Mouse (Mus musculus): ENCODE data around the gene 1700067K01Rik. TPM values are rescaled to one million over a fixed set of nuclear protein-coding genes. Genes with fewer than 3 reads are reported as not detected.
"Not testable (repeated sequence)": the region's sequence is repeated elsewhere in the genome, so short reads cannot be mapped to it uniquely, and the experiment has no call there.

The 1700067K01Rik gene
- polyA plus RNA-seq, 1 experiment from 2014 or later: 1.4 TPM

- peak overlapping the region; percentile 96 for H3K4me2 ChIP-seq (replicated peaks)
- H3K36me3 ChIP-seq: 0 out of 2 replicates have a peak, but pooled peaks cover 3% of the 10 kb centered on the region
- peaks cover 34% of the 10 kb centered on the region for H3K4me1 ChIP-seq
- H3K27ac ChIP-seq (replicated peaks): peak overlapping the region; percentile 81
- H3K9me3 ChIP-seq: no peaks in the 10 kb centered on the region
- ATAC-seq (replicated peaks): peak; percentile 46; the same call in 1 of the 2 replicates
- 2% methylated on average over 37 of the region's 37 CpGs for WGBS
- peak overlapping the region; percentile 90 for H3K4me3 ChIP-seq
- no peaks in the 10 kb centered on the region for H3K27me3 ChIP-seq
- peak overlapping the region; percentile 89 for H3K9ac ChIP-seq (replicated peaks)
Observed at GRCm38 (mm10) chr8:83973161-83974031, 27.9 kb upstream of the 1700067K01Rik start.

GRCm38 (mm10) chr8:83974521-83974920 lies 26.8 kb upstream of the 1700067K01Rik start:
- H3K4me2 ChIP-seq (replicated peaks): peak overlapping the region; percentile 96; the same call in 1 of the 2 replicates
- no peak overlapping the region for H3K27ac ChIP-seq (replicated peaks)
- no peaks in the 10 kb centered on the region for H3K27me3 ChIP-seq
- H3K9me3 ChIP-seq: no peaks in the 10 kb centered on the region
- ATAC-seq (replicated peaks): no peak
- no peaks in the 10 kb centered on the region for H3K36me3 ChIP-seq
- peak overlapping the region; percentile 90; the same call in 1 of the 2 replicates for H3K4me3 ChIP-seq
- no peak overlapping the region for H3K9ac ChIP-seq (replicated peaks)
- H3K4me1 ChIP-seq: peaks cover 34% of the 10 kb centered on the region
- 74% methylated on average over 4 of the region's 4 CpGs for WGBS

- WGBS: 89% methylated on average over 4 of the region's 4 CpGs
- no peaks in the 10 kb centered on the region for H3K9me3 ChIP-seq
- H3K27ac ChIP-seq (replicated peaks): no peak overlapping the region
- peaks cover 34% of the 10 kb centered on the region for H3K4me1 ChIP-seq
- H3K36me3 ChIP-seq: peaks cover 8% of the 10 kb centered on the region
- no peak overlapping the region for H3K4me3 ChIP-seq
- ATAC-seq (replicated peaks): no peak
- H3K9ac ChIP-seq (replicated peaks): no peak overlapping the region
- H3K27me3 ChIP-seq: no peaks in the 10 kb centered on the region
- no peak overlapping the region for H3K4me2 ChIP-seq (replicated peaks)
Observed at GRCm38 (mm10) chr8:83976101-83976630, 25.1 kb upstream of the 1700067K01Rik start.

- Histone ChIP-seq H3K4me1 (peaks cover 31% of the 10 kb centered on the region), H3K4me3 (no peak overlapping the region), H3K27me3 (no peaks in the 10 kb centered on the region), H3K9me3 (no peaks in the 10 kb centered on the region), H3K9ac (replicated peaks) (no peak overlapping the region), H3K36me3 (peaks cover 15% of the 10 kb centered on the region), H3K4me2 (replicated peaks) (no peak overlapping the region), H3K27ac (replicated peaks) (no peak overlapping the region)
- 81% methylated on average over 5 of the region's 5 CpGs for WGBS
- no peak for ATAC-seq (replicated peaks)
Observed at GRCm38 (mm10) chr8:83976779-83977350, 24.4 kb upstream of the 1700067K01Rik start.

GRCm38 (mm10) chr8:83977646-83978045 lies 23.7 kb upstream of the 1700067K01Rik start:
- H3K9me3 ChIP-seq: no peaks in the 10 kb centered on the region
- H3K4me1 ChIP-seq: peaks cover 28% of the 10 kb centered on the region
- no peak overlapping the region for H3K9ac ChIP-seq (replicated peaks)
- H3K4me2 ChIP-seq (replicated peaks): no peak overlapping the region
- H3K36me3 ChIP-seq: peaks cover 21% of the 10 kb centered on the region
- no peaks in the 10 kb centered on the region for H3K27me3 ChIP-seq
- WGBS: 56% methylated on average over 6 of the region's 6 CpGs
- 0 out of 2 replicates have a peak overlapping the region, but pooled peaks have one; percentile 12 for H3K27ac ChIP-seq (replicated peaks)
- no peak overlapping the region for H3K4me3 ChIP-seq
- no peak for ATAC-seq (replicated peaks)

GRCm38 (mm10) chr8:83978200-83978599 lies 23.1 kb upstream of the 1700067K01Rik start:
- ATAC-seq (replicated peaks): no peak
- Histone ChIP-seq H3K9me3 (no peaks in the 10 kb centered on the region), H3K27ac (replicated peaks) (0 out of 2 replicates have a peak overlapping the region, but pooled peaks have one; percentile 12), H3K4me3 (no peak overlapping the region), H3K4me1 (peaks cover 27% of the 10 kb centered on the region), H3K27me3 (no peaks in the 10 kb centered on the region), H3K4me2 (replicated peaks) (no peak overlapping the region), H3K36me3 (peaks cover 27% of the 10 kb centered on the region), H3K9ac (replicated peaks) (no peak overlapping the region)
- 72% methylated on average over 9 of the region's 9 CpGs for WGBS

GRCm38 (mm10) chr8:83980250-83980649 lies 21.1 kb upstream of the 1700067K01Rik start:
- Histone ChIP-seq H3K4me1 (peaks cover 14% of the 10 kb centered on the region), H3K27me3 (no peaks in the 10 kb centered on the region), H3K4me3 (no peak overlapping the region), H3K36me3 (peaks cover 41% of the 10 kb centered on the region), H3K4me2 (replicated peaks) (no peak overlapping the region), H3K9me3 (no peaks in the 10 kb centered on the region), H3K27ac (replicated peaks) (no peak overlapping the region), H3K9ac (replicated peaks) (no peak overlapping the region)
- ATAC-seq (replicated peaks): no peak
- 91% methylated on average over 1 of the region's 1 CpGs for WGBS

- no peak overlapping the region for H3K9ac ChIP-seq (replicated peaks)
- H3K27me3 ChIP-seq: no peaks in the 10 kb centered on the region
- ATAC-seq (replicated peaks): no peak
- H3K9me3 ChIP-seq: no peaks in the 10 kb centered on the region
- no peak overlapping the region for H3K4me2 ChIP-seq (replicated peaks)
- H3K4me3 ChIP-seq: no peak overlapping the region
- no peak overlapping the region for H3K27ac ChIP-seq (replicated peaks)
- peaks cover 14% of the 10 kb centered on the region for H3K4me1 ChIP-seq
- WGBS: 80% methylated on average over 8 of the region's 8 CpGs
- peaks cover 44% of the 10 kb centered on the region for H3K36me3 ChIP-seq
Observed at GRCm38 (mm10) chr8:83980845-83981244, 20.5 kb upstream of the 1700067K01Rik start.

- Histone ChIP-seq H3K4me1 (peaks cover 14% of the 10 kb centered on the region), H3K27me3 (no peaks in the 10 kb centered on the region), H3K9ac (replicated peaks) (no peak overlapping the region), H3K27ac (replicated peaks) (no peak overlapping the region), H3K9me3 (no peaks in the 10 kb centered on the region), H3K4me2 (replicated peaks) (no peak overlapping the region), H3K4me3 (no peak overlapping the region), H3K36me3 (peaks cover 51% of the 10 kb centered on the region)
- ATAC-seq (replicated peaks): no peak
- WGBS: 94% methylated on average over 7 of the region's 7 CpGs
Observed at GRCm38 (mm10) chr8:83981533-83981932, 19.8 kb upstream of the 1700067K01Rik start.

- Histone ChIP-seq H3K36me3 (peaks cover 60% of the 10 kb centered on the region), H3K4me2 (replicated peaks) (no peak overlapping the region), H3K4me1 (peaks cover 6% of the 10 kb centered on the region), H3K27me3 (no peaks in the 10 kb centered on the region), H3K4me3 (no peak overlapping the region), H3K9ac (replicated peaks) (no peak overlapping the region), H3K27ac (replicated peaks) (no peak overlapping the region), H3K9me3 (no peaks in the 10 kb centered on the region)
- WGBS: 92% methylated on average over 4 of the region's 4 CpGs
- ATAC-seq (replicated peaks): no peak
Observed at GRCm38 (mm10) chr8:83982449-83982848, 18.9 kb upstream of the 1700067K01Rik start.

- 99% methylated on average over 2 of the region's 2 CpGs for WGBS
- not testable (repeated sequence) for H3K4me3 ChIP-seq; H3K4me2 ChIP-seq (replicated peaks); H3K9ac ChIP-seq (replicated peaks); H3K4me1 ChIP-seq; ATAC-seq (replicated peaks); H3K9me3 ChIP-seq; H3K27ac ChIP-seq (replicated peaks); H3K27me3 ChIP-seq
- peaks cover 68% of the 10 kb centered on the region for H3K36me3 ChIP-seq
Observed at GRCm38 (mm10) chr8:83983222-83983621, 18.1 kb upstream of the 1700067K01Rik start.

- 91% methylated on average over 7 of the region's 7 CpGs for WGBS
- peaks cover 73% of the 10 kb centered on the region for H3K36me3 ChIP-seq
- ATAC-seq (replicated peaks): no peak
Observed at GRCm38 (mm10) chr8:83989243-83989642, 12.1 kb upstream of the 1700067K01Rik start.

More at GRCm38 (mm10) chr8:83989243-83989642, 12.1 kb upstream of the 1700067K01Rik start:
- no peaks in the 10 kb centered on the region for H3K4me1 ChIP-seq
- H3K27me3 ChIP-seq: no peaks in the 10 kb centered on the region
- no peak overlapping the region for H3K4me3 ChIP-seq
- no peaks in the 10 kb centered on the region for H3K9me3 ChIP-seq
- H3K4me2 ChIP-seq (replicated peaks): no peak overlapping the region
- H3K27ac ChIP-seq (replicated peaks): no peak overlapping the region
- H3K9ac ChIP-seq (replicated peaks): no peak overlapping the region

Data from forebrain, embryonic 15.5 days (tissue).